Mouse (Mus musculus) kidney, adult 2 months (tissue): ENCODE measurements around the gene Dync1i1.

Experiments
- CTCF ChIP-seq: fragments of 200-500 bp; conservative IDR thresholded peaks from 2 replicates; pipeline ENCODE4 v1.5.1; 2011; ENCODE audit warnings: low read depth, mild to moderate bottlenecking, control low read depth, low read length, moderate library complexity, mixed read lengths; ENCODE audit not compliant: insufficient read depth, insufficient read length
- POLR2A ChIP-seq: fragments of 200-500 bp; IDR thresholded peaks from one replicate; pipeline ENCODE4 v1.6.1; 2011; ENCODE audit warnings: low read depth, low read length, control low read depth

DNA sequence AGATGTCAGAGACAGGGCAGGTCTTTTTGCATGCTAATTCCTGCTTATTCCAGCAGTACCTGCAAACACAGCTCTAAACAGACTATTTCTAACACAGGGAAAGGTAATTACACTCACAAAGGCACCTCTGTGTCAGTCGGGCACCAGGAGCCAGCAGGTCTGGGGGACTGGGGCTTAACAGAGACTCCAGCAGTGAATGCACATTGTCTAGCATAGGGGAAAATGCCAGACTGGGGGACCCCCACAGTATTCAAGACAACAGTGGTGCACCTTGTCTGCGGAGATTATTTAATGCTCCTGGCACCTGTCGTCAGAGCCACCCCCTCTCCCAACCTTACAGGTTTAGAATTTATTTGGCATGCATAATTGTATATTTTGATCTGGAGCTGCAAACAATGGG, 333.1 kb downstream of the Dync1i1 start:
- TF ChIP-seq CTCF (no peak), POLR2A (no peak)
